Mouse (Mus musculus) limb, embryonic 11.5 days (tissue): ENCODE measurements around the gene Gm21858. TPM values are rescaled to one million over a fixed set of nuclear protein-coding genes. Genes with fewer than 3 reads are reported as not detected.
"Not testable (repeated sequence)": the region's sequence is repeated elsewhere in the genome, so short reads cannot be mapped to it uniquely, and the experiment has no call there.

Experiments used
- ATAC-seq: fragments of 200-750 bp; cut with Nextera tagmentation; 2 replicates; pipeline ENCODE4 v1.8.0; 2017; ENCODE audit warnings: low read depth; ENCODE audit not compliant: insufficient number of reproducible peaks, low FRiP score, low TSS enrichment
- DNase-seq: peaks from one replicate; pipeline ENCODE4 v3.0.0-alpha.2; 2015; ENCODE audit warnings: low spot score
- H3K27ac ChIP-seq: fragments of 300-500 bp; sonication (generic); replicated peaks from 2 replicates; pipeline ENCODE4 v1.5.1; 2014; ENCODE audit warnings: low read depth, mild to moderate bottlenecking, low read length
- H3K27me3 ChIP-seq: fragments of 300-500 bp; sonication (generic); 2 replicates; pipeline ENCODE4 v1.6.1; 2014; ENCODE audit warnings: mild to moderate bottlenecking, low read length, mixed read lengths; ENCODE audit not compliant: control insufficient read depth, insufficient read depth
- H3K36me3 ChIP-seq: fragments of 300-500 bp; sonication (generic); 2 replicates; pipeline ENCODE4 v1.6.1; 2014; ENCODE audit warnings: mild to moderate bottlenecking, low read length, moderate library complexity, mixed read lengths; ENCODE audit not compliant: control insufficient read depth, insufficient read depth
- H3K4me1 ChIP-seq: fragments of 300-500 bp; sonication (generic); 2 replicates; pipeline ENCODE4 v1.6.1; 2014; ENCODE audit warnings: low read length, mixed read lengths; ENCODE audit not compliant: control insufficient read depth, insufficient read depth
- H3K4me2 ChIP-seq: fragments of 300-500 bp; sonication (generic); 2 replicates; pipeline ENCODE4 v1.6.1; 2014; ENCODE audit warnings: low read depth, mild to moderate bottlenecking, moderate library complexity; ENCODE audit not compliant: severe bottlenecking
- H3K4me3 ChIP-seq: fragments of 300-500 bp; sonication (generic); 2 replicates; pipeline ENCODE4 v1.5.1; 2014; ENCODE audit warnings: low read depth, low read length
- H3K9ac ChIP-seq: fragments of 300-500 bp; sonication (generic); 2 replicates; pipeline ENCODE4 v1.6.1; 2014; ENCODE audit warnings: mild to moderate bottlenecking, low read length
- H3K9me3 ChIP-seq: fragments of 300-500 bp; sonication (generic); 2 replicates; pipeline ENCODE4 v1.6.1; 2016; ENCODE audit warnings: low read length; ENCODE audit not compliant: control insufficient read depth
- WGBS: fragments of 180-500 bp; shearing (Covaris S2); extraction: QIAGEN DNeasy Blood & Tissue Kit; methylation state at CpG from one replicate; pipeline ENCODE4 v1.1.7; 2014; 5-methylcytosine and 5-hydroxymethylcytosine counted together
- polyA plus RNA-seq: library from polyadenylated mRNA; unstranded; fragments of >200 nt; fragmentation: Nextera tagmentation; extraction: Ambion mirVana; gene quantifications from 2 replicates; pipeline ENCODE4 v1.2.1, GENCODE M21; 2014

The Gm21858 gene
- not detected in 2 replicates for polyA plus RNA-seq

- not testable (repeated sequence) for H3K4me3 ChIP-seq, H3K36me3 ChIP-seq, H3K27me3 ChIP-seq, DNase-seq, ATAC-seq, H3K9ac ChIP-seq, H3K4me2 ChIP-seq, H3K4me1 ChIP-seq, H3K27ac ChIP-seq, H3K9me3 ChIP-seq
- no CpG with 5 or more reads among the region's 6 CpGs for WGBS
Measured at GRCm38 (mm10) chrY:55731456-55731855, at the start of gene Gm21858. Gene Gm21858, plus strand, starts transcription at chrY:55731756.
